Mouse (Mus musculus) cerebellum, adult 9-11 months (tissue): Measurements from ENCODE around the gene Fibcd1.

ENCODE experiments used
- DNase-seq: peaks from one replicate; pipeline ENCODE4 v3.0.0; 2022

Gene Fibcd1

DNA sequence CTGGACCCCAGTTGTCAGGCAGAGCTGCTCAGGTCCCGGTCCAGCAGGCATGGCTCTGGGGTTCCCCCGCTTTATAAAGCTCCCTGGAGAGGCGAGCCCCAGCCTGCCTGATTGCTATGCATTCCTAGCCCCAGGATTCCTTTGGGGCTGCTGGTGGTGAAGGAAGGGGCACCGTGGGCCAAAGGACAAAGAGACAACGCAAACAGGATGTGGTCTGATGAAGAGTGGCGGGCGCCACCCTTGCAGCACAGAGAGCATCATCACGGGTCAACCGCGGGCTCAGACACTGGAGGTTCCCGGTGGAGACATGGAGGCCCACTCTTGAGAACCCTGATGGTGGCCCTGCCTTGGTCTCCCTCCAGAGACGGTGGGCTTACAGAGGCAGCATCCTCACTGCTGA, 35.4 kb downstream of the Fibcd1 start, which contains the start of gene Qrfp:
Gene Qrfp (minus strand): TSS at position 137 of the 400 bp plus-strand sequence.
- no peak for DNase-seq

DNA sequence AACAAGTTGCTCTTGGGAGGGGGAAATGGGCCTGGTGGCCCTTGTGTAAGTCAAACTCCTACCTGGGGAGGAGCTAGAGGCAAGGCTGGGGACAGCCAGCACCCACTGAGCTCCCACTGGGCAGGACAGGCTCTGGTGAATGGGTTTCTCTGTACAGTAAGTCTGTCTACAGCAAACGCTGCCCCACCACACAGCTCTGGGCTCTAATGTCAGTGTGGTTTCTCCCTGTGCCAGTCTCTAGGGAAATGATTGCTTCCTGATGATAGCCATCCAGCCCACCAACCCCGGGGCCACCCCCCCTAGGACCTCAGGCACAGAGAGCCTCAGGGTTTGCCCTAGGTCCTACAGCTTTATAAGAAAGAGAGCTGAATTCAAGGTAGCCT, 36.5 kb downstream of the Fibcd1 start:
- no peak for DNase-seq

DNA sequence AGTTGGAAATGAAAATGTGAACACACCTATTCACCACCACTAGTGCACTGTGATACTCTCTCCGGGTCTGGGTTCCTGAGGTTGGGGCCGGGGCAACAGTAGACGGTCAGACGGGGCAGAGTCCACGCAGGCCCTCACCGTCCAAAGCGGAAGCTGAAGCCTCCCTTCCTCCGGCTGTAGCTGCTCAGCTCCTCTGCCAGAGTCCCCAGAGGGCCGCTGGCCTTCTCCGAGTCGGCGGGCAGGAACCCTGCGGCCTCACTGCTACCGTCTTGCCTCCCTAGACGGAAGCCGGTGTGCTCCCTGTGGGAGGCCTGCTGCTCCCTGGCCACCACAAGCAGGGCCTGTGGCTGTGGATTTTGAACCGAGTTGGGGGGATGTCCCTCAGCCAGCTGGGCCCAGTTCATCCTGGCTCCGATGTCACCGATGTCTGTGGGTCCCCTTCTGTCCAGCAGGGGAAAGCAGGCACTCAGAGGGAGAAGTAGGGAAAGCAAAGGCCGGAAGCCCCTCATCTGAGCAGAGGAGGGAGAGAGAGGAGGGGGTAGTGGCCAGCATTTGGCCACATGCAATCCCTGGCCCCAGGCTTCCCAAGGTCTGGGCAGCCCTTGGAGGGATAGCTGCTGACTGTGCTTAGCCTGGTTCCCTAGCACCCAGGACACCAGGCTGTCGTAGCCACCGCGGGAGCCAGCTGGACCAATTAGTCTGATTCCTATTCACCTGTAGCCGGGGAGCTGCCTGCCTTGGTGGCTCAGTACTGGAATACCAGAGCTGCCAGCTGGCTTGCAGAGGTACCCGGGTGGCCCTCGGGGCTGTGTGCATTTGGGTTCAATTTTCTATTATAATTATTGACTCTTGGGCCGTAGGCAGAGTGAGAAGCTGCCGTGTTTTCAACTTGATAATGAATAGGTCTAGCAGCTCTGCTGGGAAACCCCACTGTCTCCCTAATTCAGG, 37.1 kb downstream of the Fibcd1 start:
- no peak for DNase-seq

DNA sequence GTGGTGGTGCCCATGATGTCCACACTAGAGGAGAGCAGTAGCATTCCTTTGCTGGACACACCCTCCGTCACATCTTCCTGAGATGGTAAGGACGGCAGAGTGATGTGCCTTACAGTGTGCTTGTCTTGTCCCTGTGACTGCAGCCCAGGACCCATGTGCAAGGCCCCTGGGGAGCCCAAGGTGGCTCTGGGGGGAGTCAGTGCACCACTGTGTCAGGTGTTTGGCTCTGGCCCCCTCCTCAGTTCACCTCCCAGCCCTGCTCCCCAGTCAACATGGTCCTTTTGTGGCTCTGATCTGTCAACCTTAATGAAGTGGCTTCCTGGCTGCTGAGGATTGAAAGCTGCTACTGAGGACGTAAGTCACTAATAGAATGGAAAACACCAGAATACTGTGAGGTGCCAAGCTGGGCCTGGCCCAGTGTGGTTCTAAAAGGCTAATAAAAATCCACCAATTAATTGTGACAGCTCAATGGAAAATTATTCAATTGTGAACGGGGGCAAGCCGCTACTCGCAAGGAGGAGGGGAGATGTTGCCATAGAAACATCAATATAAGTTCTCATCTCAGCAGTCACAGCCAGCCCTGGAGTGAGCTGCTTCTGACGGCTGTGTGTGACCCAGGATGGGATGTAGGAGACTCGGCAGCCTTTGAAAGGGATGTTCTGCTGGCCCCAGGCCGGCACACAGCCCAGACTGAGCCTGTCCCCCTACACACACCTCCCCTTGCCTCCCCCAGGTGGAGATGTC, 39.0 kb downstream of the Fibcd1 start:
- no peak for DNase-seq

DNA sequence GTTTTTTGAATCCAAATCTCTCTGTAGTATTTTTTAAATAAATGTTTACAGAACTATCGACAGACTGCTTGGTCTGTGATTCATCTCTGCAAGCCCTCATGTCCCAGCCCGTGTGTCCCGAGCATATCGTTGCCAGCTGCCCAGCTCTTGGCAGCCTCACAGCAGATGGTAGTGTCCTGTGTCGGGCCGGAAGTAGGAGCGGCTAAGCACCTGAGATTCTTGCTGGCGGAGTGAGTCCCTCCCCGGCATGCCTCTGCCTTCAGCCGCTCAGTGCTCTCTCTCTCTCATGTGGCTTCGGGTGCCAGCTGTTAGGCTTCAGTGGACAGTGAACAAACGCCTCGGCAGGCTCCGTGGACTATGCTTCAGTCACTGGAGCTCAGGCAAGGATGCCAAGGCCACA, 42.3 kb downstream of the Fibcd1 start:
- DNase-seq = peak; percentile 62

DNA sequence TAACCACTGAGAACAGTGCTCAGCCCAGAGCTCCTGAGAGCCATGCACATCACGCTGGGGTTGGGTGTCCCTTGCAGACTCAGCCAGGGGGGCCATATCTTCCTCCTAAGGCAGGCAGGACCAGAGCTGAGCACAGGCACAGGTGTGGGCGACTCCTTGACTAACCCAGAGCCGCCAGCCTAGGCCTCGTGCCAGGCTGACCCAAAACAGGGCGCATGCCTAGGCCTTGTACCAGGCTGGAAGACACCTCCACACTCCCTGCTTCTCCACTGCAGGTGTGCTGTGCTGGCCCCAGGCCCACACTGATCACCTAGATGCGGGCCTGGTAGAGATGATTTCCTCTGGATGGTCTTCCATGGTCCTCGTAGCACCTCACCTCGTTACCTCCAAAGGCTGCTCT, 43.0 kb downstream of the Fibcd1 start:
- DNase-seq = no peak

DNA sequence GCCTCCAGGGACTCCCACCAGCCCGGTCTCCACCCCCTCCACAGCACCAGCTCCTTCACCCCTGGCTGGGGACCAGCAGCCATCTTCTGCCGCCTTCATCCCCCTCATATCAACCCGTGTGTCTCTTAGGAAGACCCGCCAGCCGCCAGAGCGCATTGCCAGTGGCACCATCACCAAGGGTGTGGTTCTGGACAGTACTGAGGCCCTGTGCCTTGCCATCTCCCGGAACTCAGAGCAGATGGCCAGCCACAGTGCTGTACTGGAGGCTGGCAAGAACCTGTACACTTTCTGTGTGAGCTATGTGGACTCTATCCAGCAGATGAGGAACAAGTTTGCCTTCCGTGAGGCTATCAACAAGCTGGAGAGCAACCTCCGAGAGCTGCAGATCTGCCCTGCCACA, 44.4 kb downstream of the Fibcd1 start:
- DNase-seq = peak; percentile 79

DNA sequence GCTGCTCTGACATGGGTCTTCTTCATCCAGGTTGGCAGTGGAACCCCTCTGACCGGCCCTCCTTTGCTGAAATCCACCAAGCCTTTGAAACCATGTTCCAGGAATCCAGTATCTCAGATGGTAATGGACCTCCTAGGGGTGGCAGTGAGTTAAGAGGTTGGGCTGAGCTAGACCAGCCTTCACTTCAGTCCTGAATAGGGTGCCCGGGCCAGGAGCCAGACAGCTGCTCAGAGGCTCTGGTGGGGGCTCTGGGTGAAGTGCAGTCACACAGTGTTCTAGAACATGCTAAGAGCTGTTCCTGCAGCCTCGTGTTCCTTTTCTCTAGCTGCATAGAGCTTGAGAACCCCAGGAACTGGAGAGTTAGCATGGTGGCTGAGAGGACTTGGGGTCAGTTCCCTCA, 48.9 kb downstream of the Fibcd1 start:
- DNase-seq = no peak

DNA sequence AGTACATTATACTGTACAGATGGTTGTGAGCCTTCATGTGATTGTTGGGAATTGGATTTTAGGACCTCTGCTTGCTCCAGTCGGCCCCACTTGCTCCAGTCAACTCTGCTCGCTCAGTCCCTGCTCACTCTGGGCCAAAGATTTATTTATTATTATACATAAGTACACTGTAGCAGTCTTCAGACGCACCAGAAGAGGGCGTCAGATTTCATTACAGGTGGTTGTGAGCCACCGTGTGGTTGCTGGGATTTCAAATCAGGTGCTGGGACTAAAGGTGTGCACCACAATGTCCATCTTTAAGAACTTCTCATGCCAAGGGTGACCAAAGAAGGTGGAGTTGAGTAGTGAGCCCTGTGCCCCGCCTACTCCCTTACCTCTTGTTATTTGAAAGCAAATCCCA, 53.2 kb downstream of the Fibcd1 start:
- no peak for DNase-seq

DNA sequence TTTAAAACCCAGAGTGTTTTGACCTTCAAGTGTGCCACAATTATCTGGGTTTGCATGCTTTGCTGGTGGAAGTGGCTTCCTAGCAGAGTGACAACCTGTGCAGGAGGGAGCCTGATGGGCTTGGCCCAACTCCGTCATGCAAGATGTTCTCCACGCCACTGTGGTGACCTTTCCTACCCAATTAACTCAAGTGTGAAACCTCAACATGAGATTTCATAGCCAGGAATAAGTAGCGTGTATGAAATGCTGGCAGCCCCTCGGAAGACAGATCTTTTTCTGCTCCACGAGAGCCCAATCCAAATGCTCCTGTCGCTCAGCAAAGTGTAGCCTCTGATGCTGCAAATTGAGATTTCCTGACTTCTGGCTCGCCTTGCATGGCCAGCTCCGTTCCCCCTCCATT, 54.5 kb downstream of the Fibcd1 start:
- DNase-seq = no peak

DNA sequence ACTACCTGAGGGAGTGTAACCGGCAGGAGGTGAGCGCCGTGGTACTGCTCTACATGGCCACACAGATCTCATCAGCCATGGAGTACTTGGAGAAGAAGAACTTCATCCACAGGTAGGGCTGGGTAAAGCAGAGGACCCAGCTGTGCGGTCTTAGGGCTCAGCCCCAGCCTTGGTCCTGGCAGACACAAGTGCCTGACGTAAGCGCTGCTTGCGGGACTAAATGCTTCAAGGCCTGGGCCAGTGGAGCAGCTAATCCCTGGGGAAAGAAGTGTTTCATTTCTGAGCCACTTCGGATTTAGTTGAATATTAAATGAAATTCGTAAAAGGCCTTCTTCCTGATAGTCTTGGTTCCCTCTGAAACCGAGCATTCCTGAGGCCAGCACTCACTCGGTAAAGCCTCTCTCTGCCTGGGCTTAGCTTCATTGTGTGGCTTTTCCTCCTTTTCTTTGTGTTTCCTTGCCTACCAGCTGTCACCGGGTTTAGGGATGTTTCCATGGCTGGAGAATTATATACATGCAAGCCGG, 55.0 kb downstream of the Fibcd1 start:
- no peak for DNase-seq

DNA sequence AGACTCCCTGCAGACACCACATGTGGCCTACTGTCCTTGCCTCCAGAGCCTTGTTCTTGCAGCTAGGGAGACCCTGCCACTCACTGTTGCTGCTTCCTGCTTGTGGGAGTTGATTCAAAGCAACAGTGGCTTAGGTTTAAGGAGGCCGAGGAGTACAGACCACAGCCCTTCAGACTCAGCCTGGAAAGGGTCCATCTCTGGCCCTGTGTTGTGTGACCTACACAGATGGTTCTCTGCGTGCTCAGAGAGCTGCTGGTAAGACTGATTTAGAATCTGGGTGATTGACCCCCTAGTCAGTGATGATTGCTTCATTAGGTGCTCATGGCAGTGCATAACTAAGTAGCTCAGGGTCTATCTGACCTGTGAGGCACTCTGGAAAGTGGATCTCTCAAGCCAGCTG, 56.6 kb downstream of the Fibcd1 start:
- no peak for DNase-seq

DNA sequence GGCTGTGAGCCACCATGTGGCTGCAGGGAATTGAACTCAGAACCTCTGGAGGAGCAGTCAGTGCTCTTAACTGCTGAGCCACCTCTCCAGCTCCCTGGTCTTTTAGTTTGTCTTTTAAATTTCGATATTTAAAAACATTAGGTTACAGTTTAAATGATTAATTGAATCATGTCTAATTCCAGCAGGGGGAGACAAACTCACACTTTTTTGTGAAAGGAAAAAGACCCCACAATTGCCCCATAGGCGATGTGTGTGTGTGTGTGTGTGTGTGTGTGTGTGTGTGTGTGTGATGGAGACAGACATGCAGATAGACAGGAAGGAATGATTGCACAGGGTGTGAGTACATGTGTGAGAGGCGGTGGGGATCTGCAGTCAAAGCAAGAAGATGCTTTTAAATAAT, 57.6 kb downstream of the Fibcd1 start:
- DNase-seq = no peak

DNA sequence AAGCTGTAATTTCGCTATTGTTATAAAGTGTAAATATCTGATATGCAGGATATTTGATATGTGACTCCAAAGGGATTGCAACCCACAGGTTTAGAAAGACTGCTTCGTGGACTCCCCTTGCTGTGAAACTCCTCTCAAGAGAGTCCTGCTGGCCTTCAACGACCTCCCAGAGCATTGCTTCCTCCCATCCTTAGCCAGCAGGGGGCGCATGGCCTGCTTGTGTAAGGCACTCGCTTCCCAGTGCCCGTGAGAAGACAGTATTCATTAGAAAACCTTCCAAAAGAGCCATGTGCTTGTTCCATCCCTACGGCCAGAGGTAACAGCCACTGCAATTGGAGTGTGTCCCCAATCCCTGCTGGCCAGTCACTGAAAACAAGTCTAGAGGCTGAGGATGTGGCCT, 58.8 kb downstream of the Fibcd1 start:
- peak; percentile 68 for DNase-seq

DNA sequence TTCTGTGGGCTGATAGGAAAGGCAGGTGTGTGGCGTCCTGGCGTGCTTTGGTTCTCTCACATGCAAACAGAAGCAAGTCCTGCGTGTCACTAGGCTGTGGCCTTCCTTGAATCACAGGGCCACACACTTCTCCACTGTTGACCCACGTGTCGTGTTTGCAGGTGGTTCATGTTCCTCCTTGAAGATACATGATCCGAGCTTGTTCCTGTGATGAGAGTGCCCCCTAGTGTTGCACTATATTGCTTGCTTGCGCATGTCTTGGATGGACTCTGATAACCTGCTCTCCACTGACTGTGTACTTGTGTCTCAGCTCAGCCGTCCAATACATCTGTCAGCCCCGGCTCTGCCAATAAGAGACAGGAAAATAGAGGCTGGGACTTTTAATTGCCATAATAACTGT, 60.7 kb downstream of the Fibcd1 start:
- DNase-seq = peak; percentile 79

DNA sequence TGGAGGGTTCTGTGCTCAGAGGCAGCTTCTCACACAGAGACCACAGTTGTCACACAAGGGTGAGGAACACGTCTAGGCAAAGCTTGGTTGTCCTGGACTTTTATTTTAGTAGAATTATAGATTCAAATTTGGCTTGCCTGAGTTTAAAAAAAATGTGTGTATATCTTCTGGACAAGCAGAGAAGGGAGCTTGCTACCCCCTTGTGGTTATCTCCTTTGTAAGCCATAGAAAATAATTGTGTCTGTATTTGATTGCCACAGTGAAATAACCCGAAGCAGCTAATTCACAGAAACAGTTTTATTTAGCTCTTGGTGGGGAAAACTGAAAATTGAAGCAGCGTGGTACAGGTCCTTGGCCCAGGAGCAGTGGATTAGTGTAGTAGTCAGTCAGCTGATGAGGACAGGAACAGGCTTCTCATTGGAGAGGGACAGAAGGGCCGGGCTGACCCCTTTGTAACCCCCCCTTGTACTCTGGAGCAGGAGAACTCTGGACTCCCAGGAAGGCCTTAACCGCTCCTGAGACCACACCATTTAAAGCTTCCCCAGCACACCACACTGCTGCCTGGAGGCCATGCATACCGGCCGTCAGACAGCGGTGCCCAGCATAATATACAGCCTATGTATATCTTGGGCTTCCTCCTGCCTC, 62.7 kb downstream of the Fibcd1 start:
- no peak for DNase-seq

DNA sequence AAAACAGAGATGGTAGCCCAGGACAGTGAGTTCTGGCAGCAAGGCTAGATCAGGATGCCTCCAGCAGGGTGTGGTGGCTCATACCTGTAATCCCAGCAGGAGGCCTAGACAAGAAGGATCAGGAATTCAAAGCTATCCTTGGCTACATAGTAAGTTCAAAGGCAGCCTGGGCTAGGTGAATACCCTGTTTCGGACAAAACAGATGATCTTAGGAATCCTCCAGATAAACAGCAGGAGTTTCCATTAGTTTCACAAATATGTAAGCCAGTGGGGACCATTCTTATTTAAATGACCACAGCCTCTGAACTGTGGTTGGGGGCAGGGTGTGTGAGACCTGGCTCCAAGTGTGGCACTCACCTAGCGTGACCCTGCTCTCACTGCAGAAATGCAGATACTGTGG, 66.5 kb downstream of the Fibcd1 start:
- DNase-seq = no peak

DNA sequence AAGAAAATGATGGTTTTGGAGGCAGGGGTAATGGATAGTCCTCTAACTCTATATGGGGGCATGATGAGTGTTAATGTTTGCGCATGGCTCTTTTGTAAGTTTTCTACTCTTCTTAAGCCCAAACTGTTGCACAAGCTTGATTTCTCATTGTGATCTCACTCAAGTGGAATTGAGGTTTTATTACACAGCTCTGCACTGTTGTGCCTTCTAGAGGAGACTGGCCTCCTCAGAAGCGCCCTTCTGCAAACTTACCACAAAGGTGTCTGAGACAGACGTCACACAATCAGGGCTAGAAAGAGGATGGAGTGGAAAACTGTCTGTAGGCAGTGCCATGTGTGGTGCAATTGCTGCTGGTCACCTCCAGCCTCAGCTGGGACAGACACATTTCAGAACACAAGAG, 69.3 kb downstream of the Fibcd1 start:
- no peak for DNase-seq

DNA sequence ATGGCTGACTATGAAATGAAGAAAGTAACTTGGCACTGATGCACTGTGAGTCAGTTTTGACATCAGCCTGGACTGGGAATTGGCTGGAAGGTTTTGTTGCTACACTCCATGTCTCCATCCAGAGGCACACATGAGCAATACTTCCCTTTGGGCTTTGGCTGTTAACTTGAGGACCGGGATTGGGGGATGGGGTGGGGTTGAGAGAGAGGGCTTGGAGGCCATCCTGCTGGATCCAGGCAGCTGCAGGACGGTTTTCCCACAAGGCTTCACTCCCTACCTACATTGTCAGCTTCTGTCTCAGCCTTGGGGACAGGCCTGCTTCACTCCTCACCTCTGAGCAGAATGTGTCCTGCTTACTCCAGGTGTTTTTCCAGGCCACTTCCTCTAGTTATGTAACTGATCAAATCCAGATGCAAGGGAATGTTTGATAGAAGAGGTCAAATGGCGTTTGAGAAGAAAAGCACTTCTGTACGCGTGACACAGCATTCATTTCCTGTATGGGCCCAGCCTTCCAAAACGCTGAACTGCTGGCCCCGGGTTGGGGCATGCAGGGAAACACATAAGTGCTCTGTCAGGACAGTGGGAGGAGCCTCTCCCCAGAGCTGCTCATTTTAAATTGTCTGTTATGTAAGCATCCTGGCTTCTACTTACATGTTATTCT, 74.9 kb downstream of the Fibcd1 start:
- no peak for DNase-seq

DNA sequence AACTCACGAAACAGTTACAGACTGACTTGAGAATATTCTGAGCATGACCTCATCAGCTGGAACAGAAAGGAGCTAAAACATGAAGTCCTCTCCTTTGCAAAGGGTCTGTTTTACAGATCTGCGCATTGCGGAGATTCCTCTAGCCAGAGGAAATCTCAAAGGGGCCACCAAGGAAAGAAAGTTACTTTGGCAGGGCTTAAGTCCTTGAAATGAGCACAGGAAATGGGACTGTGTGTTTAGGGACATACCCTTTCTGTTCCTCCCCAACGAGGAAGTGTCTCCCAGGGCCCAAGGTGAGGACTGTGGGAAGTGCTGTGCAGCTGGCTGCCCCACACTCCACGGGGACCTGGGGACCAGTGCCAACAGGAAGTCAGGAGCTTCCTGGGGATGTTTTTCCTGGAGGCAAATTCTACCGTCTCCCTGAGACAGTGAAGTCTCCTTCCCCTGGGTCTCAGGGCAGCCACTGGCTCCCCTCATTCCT, 76.1 kb downstream of the Fibcd1 start:
- DNase-seq = no peak

DNA sequence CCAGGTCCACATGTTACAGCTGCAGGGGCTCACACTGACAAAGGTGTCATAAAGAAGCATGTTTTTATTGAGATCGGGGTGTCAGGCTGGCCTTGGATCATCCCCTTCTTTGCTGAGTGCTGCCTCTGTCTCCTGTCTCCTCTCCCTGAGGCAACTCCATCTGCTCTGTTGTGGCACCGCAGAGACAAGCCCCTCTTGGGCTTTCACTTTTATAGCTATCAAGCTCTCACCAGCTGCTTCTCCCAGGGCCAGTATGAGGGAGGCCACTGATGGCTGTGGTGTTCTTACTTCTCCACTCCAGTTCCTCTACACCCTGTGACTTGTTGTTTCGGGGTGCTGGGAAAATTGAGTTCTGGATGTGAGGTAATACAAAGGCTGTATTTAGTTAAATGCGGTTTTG, 76.7 kb downstream of the Fibcd1 start:
- no peak for DNase-seq

DNA sequence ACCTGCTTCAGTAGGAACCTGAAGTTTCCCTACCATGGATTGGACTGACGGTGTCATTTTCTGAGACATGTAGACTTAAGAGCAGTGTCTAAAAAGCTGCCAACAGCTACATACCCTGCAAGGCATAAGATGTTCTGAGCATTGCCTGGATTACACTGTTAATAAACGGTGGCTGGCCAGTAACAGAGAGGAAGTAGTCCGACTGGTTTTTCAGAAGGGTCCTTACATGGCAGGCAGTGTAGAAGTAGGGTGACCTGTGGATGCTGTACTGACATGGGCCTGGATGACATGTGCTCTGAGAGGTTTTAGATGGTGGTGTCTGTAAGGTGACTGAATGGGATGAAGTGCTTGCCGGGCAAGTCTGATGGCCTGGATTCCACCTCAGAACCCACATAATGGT, 78.0 kb downstream of the Fibcd1 start:
- DNase-seq = no peak

DNA sequence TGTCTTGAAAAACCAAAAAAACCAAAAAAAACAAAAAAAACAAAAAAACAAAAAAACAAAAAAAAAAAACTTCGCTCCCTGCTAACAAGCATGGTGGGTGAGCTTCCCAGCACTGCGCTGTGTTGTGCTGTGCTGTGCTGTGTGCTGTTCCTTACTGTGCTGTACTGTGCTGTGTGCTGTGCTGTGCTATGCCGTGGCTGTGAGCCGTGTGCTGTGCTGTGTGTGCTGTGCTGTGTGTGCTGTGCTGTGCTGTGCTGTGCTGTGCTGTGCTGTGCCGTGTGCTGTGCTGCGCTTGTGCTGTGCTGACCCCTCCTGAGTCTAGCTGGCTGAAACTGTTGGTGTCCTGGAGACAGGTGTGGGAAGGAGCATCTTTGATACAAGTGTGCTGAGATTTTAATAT, 78.7 kb downstream of the Fibcd1 start:
- no peak for DNase-seq
